Mouse (Mus musculus): Measurements from ENCODE around the gene Trpv4. TPM values are rescaled to one million over a fixed set of nuclear protein-coding genes. Genes with fewer than 3 reads are reported as not detected.

Gene Trpv4
- polyA plus RNA-seq, 1 experiment: 0.07 TPM

GRCm38 (mm10) chr5:114690633-114691567, 32.7 kb upstream of the Trpv4 start, which contains the start of gene Gltp:
Gltp (minus strand) TSS chr5:114690984.
- H3K9me3 ChIP-seq (ENCODE audit: control insufficient read depth, low read length): no peaks in the 10 kb centered on the region; the same call in 1 of the 2 replicates
- H3K27me3 ChIP-seq (ENCODE audit: control insufficient read depth): peaks cover 23% of the 10 kb centered on the region
- peak within 1 kb of the TSS; percentile 88 for H3K4me3 ChIP-seq (replicated peaks)
- no peak for TF ChIP-seq TAL1 (IDR thresholded peaks at IDR 0.05; ENCODE audit: low read length)
- no peak for TF ChIP-seq GATA1 (IDR thresholded peaks at IDR 0.05; ENCODE audit: low read length)
- H3K36me3 ChIP-seq (ENCODE audit: control insufficient read depth): no peaks in the 10 kb centered on the region; the same call in 1 of the 2 replicates
- peaks cover 51% of the 10 kb centered on the region for H3K4me1 ChIP-seq (ENCODE audit: control insufficient read depth)

GRCm38 (mm10) chr5:114689700-114690366, 31.6 kb upstream of the Trpv4 start:
- H3K36me3 ChIP-seq (ENCODE audit: control insufficient read depth): no peaks in the 10 kb centered on the region; the same call in 1 of the 2 replicates
- H3K9me3 ChIP-seq (ENCODE audit: control insufficient read depth, low read length): no peaks in the 10 kb centered on the region; the same call in 1 of the 2 replicates
- H3K4me3 ChIP-seq (replicated peaks): peak overlapping the region; percentile 88
- peaks cover 23% of the 10 kb centered on the region for H3K27me3 ChIP-seq (ENCODE audit: control insufficient read depth)
- peaks cover 51% of the 10 kb centered on the region for H3K4me1 ChIP-seq (ENCODE audit: control insufficient read depth)
- TF ChIP-seq GATA1 (IDR thresholded peaks at IDR 0.05; ENCODE audit: low read length) (no peak), TAL1 (IDR thresholded peaks at IDR 0.05; ENCODE audit: low read length) (no peak)

- Histone ChIP-seq H3K9me3 (ENCODE audit: control insufficient read depth, low read length) (no peaks in the 10 kb centered on the region; the same call in 1 of the 2 replicates), H3K27me3 (ENCODE audit: control insufficient read depth) (peaks cover 16% of the 10 kb centered on the region), H3K36me3 (ENCODE audit: control insufficient read depth) (no peaks in the 10 kb centered on the region; the same call in 1 of the 2 replicates), H3K4me1 (ENCODE audit: control insufficient read depth) (peaks cover 53% of the 10 kb centered on the region), H3K4me3 (replicated peaks) (no peak overlapping the region)
- no peak for TF ChIP-seq GATA1 (IDR thresholded peaks at IDR 0.05; ENCODE audit: low read length)
- no peak for TF ChIP-seq TAL1 (IDR thresholded peaks at IDR 0.05; ENCODE audit: low read length)
Measured at GRCm38 (mm10) chr5:114688703-114689102, 30.5 kb upstream of the Trpv4 start.

DNA sequence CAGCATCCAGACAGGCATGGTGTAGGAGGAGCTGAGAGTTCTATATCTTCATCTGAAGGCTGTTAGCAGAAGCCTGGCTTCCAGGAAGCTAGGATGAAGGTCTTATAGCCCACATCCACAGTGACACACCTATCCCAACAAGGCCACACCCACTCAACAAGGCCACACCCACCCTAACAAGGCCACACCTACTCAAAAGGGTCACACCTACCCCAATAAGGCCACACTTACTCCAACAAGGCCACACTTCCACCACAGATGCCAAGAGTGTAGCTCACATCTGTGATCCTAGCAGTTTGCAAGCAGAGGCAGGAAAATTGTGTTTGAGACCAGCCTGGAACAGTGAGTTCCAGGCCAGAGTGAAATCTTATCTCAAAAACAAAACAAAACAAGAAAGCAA, 29.7 kb upstream of the Trpv4 start:
- H3K4me3 ChIP-seq (replicated peaks): no peak overlapping the region
- TF ChIP-seq TAL1 (IDR thresholded peaks at IDR 0.05; ENCODE audit: low read length) (no peak), GATA1 (IDR thresholded peaks at IDR 0.05; ENCODE audit: low read length) (no peak)
- no peaks in the 10 kb centered on the region; the same call in 1 of the 2 replicates for H3K36me3 ChIP-seq (ENCODE audit: control insufficient read depth)
- H3K27me3 ChIP-seq (ENCODE audit: control insufficient read depth): peaks cover 10% of the 10 kb centered on the region
- H3K4me1 ChIP-seq (ENCODE audit: control insufficient read depth): peaks cover 53% of the 10 kb centered on the region
- no peaks in the 10 kb centered on the region; the same call in 1 of the 2 replicates for H3K9me3 ChIP-seq (ENCODE audit: control insufficient read depth, low read length)

DNA sequence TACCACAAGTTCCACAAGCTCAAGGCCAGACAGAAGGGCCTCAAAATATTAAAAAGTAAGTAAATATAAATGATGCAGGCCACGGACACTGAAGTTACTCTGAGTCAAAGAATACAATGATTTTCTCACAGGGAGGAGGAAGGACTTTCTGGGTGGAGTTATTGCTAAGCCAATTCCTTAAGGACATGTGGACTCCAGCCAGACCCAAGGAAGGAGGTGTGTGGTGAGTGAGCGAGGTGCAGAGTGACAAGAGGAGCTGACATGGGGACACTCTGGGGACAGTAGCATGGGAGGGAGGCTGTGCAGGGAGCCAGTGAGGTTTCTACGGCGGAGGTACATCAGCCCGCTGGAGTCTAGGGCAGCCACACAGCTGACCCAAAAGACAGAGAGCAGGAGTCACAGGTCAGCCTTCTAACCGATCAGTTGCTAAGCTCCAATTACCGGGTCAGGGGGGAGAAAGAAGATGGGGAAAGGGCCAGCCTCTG, 28.5 kb upstream of the Trpv4 start:
- Histone ChIP-seq H3K9me3 (ENCODE audit: control insufficient read depth, low read length) (no peaks in the 10 kb centered on the region; the same call in 1 of the 2 replicates), H3K4me3 (replicated peaks) (no peak overlapping the region), H3K4me1 (ENCODE audit: control insufficient read depth) (peaks cover 48% of the 10 kb centered on the region), H3K36me3 (ENCODE audit: control insufficient read depth) (no peaks in the 10 kb centered on the region; the same call in 1 of the 2 replicates), H3K27me3 (ENCODE audit: control insufficient read depth) (peaks cover 3% of the 10 kb centered on the region)
- no peak for TF ChIP-seq TAL1 (IDR thresholded peaks at IDR 0.05; ENCODE audit: low read length)

DNA sequence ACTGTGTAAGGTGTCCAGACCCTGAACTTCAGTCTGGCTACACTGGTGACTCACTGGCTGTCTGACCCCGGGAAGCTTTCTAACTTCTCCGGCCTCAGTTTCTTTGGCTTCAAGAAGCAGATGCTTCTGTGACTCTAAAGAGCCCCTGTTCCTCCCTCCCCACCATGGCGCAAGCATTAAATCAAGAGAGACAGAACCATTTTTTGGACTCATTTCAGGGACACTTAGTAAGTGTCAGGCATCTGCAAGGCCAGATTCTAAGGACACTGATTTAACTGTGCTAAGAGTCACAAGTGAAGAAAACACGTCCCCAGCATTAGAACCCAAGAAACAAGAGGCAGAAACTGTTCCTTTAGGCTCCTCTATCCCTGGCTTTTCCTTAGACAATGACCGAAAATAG, 27.8 kb upstream of the Trpv4 start:
- no peaks in the 10 kb centered on the region; the same call in 1 of the 2 replicates for H3K9me3 ChIP-seq (ENCODE audit: control insufficient read depth, low read length)
- peaks cover 42% of the 10 kb centered on the region for H3K4me1 ChIP-seq (ENCODE audit: control insufficient read depth)
- TF ChIP-seq TAL1 (IDR thresholded peaks at IDR 0.05; ENCODE audit: low read length) (no peak), GATA1 (IDR thresholded peaks at IDR 0.05; ENCODE audit: low read length) (no peak)
- H3K27me3 ChIP-seq (ENCODE audit: control insufficient read depth): peaks cover 3% of the 10 kb centered on the region; the same call in 1 of the 2 replicates
- H3K4me3 ChIP-seq (replicated peaks): no peak overlapping the region
- no peaks in the 10 kb centered on the region; the same call in 1 of the 2 replicates for H3K36me3 ChIP-seq (ENCODE audit: control insufficient read depth)

- no peak overlapping the region for H3K4me3 ChIP-seq (replicated peaks)
- H3K4me1 ChIP-seq (ENCODE audit: control insufficient read depth): peaks cover 2% of the 10 kb centered on the region
- H3K36me3 ChIP-seq (ENCODE audit: control insufficient read depth): peaks cover 16% of the 10 kb centered on the region
Measured at GRCm38 (mm10) chr5:114681717-114682116, 23.5 kb upstream of the Trpv4 start.

DNA sequence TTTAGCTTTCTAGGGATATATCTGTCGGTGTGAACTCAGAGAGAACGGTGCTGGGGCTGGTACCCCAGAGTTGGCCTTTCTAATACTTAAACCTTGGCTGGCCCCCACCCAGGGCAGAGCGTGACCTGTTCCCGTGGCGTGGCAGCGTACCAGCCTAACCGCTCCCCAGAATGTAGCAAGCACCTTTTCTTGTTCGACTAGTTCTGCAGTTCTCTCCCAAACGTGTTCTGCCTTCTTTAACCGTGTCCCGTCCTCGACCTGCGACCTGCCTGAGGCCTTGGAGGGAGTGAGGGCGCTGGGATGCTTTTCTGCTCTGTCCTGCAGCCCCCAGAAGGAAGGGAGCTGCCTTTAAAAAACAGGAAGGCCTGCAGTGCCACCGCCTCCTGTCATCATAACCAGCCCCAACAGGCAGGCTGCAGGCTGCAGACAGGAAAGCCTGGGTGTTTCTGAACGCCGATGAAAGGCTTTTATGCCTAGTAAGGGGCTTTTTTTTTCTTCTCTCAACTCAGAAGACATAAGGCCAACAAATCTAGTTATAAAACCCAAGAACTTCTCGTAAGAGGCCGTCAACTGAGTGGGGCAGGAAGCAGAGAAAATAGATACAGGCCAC, 22.6 kb upstream of the Trpv4 start:
- Histone ChIP-seq H3K4me1 (ENCODE audit: control insufficient read depth) (peaks cover 2% of the 10 kb centered on the region), H3K36me3 (ENCODE audit: control insufficient read depth) (peaks cover 26% of the 10 kb centered on the region), H3K27me3 (ENCODE audit: control insufficient read depth) (no peaks in the 10 kb centered on the region), H3K9me3 (ENCODE audit: control insufficient read depth, low read length) (no peaks in the 10 kb centered on the region), H3K4me3 (replicated peaks) (no peak overlapping the region)
- no peak for TF ChIP-seq GATA1 (IDR thresholded peaks at IDR 0.05; ENCODE audit: low read length)
- no peak for TF ChIP-seq TAL1 (IDR thresholded peaks at IDR 0.05; ENCODE audit: low read length)

More at GRCm38 (mm10) chr5:114681717-114682116, 23.5 kb upstream of the Trpv4 start:
- no peaks in the 10 kb centered on the region for H3K27me3 ChIP-seq (ENCODE audit: control insufficient read depth)
- H3K9me3 ChIP-seq (ENCODE audit: control insufficient read depth, low read length): no peaks in the 10 kb centered on the region
- TF ChIP-seq TAL1 (IDR thresholded peaks at IDR 0.05; ENCODE audit: low read length) (no peak), GATA1 (IDR thresholded peaks at IDR 0.05; ENCODE audit: low read length) (no peak)
